Mouse (Mus musculus) urinary bladder, postnatal 25 days (tissue): Measurements from ENCODE around the gene Cisd1.
A peak's percentile ranks its signal among the peaks of the same experiment; 100 is the strongest.
"Not testable (repeated sequence)": the region's sequence is repeated elsewhere in the genome, so short reads cannot be mapped to it uniquely, and the experiment has no call there.

Source experiments
- DNase-seq: peaks from one replicate; pipeline ENCODE4 v3.0.0; 2022; ENCODE audit warnings: low spot score

Gene Cisd1

DNA sequence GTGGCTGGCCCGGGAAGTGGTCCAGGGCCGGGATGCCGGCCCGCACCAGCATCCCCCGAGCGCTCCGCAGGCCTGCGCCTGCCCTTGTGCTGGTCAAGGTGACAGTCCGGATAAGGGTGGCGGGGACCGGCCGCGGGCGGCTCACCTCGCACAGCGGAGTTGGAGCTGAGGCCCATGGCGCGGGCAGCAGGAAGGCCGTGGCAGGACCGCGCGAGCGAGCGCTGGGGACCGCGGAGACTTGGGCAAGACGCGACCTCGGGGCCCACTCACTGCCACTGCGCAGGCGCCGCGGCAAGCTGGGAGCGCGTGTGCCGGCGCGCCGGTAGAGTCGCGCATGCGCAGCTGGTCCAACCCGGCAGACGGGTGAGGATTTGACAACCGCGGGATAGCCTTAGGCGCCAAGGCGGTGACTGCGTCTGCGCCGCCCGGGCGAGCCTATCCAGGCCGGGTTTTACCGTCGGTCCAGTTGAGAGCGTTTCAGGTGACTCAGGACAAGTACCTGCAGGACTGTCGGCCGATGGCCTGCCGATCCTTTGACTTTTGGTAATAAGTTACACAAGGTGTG is at the start of gene Cisd1:
Gene Cisd1 (minus strand): TSS at position 376 of the 565 bp plus-strand sequence.
- DNase-seq = peak; percentile 89

- no peak for DNase-seq
Observed at GRCm38 (mm10) chr10:71389311-71389710, 44.6 kb upstream of the Cisd1 start.

DNA sequence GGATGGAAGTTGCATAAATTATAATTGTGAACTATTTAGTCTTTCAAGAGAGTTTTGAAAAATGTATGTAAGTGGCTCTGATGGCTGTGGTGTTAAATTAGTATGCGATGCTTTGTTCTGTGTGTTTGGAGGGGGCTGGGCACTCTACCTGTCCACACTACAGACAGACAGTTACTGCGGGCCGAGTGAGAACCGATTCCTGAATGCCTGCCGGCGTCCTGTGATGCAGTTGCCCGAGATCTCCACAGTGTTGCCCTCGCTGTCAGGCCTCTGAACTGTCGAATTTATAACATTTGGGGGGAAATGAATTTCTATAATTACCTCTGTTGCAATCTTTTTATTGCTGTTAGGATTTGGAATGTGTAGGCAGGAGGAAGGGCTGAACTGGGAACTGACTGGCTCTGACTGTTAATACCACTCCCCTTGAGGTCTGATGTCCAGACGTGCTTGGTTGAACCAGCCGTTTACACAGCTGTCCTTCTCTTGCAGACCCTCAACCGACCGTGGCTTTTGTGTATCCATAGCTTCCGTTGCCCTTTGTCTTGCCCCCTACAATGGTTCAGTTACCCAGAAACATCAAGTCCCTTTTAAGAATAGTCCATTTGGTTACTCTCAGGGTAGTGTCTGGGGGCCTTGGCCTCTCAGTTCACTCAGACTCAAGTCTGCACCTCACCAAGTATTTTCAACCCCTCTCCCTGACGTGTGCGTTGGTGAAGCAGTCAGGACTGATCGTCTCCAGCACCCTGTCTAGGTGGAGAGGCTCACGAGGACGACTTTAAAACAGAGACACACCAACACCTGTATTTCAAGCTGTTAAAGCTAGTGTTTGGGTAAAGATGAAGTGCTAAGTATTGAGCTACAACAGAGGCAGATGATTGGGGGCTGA is 39.6 kb upstream of the Cisd1 start:
- DNase-seq = no peak

GRCm38 (mm10) chr10:71383552-71383924 is 38.8 kb upstream of the Cisd1 start:
- not testable (repeated sequence) for DNase-seq

DNA sequence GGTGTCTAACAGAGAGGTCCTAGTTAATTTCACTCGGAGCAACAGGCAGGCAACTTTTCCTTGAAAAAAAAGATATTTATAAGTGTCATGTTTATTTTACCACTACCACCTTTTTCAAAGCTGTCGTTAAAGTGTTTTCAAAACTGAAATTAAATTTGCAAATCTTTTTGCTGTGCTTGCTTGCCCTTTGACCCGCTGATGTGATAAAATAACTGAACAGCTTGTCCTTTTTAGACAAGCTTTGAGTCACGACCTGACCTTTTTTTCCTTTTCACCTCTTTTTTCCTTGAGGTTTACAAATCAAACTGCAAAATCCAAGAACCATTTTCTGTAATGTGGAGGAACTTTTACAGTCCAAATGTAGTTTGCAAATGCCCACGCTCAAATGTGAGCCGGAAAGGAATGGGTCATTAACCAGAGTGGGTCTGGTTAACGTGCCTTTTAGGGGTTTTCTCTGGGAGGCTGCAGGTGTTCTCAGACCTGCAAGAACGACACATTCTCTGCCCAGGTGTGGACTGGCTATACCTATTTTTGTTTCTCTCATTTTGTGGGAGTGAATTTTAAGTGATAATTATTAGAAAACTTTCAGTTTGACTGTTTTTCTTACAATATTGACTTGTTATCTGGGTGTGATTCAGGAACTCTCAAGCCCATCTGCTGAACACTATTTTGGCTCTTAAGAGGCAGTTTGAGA is 38.3 kb upstream of the Cisd1 start:
- no peak for DNase-seq

DNA sequence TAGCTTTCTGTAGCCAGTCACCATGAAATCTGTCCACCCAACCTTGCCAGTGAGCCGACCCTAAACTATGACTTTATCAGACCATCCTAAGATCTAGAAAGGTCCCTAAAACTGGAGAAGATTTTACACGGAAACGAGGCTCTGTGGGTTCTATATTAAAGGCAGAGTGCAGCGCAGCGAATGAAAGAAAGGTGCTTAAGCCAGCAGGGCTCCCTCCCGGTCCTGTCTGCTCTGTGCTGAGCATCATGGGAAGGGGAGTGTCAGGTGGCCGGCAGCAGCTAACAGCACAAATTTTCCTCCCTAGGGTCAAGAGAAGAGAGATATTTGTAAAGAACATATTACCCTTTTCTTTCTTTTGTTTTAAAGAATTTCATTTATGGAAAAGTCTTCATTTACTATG is 37.4 kb upstream of the Cisd1 start:
- no peak for DNase-seq

DNA sequence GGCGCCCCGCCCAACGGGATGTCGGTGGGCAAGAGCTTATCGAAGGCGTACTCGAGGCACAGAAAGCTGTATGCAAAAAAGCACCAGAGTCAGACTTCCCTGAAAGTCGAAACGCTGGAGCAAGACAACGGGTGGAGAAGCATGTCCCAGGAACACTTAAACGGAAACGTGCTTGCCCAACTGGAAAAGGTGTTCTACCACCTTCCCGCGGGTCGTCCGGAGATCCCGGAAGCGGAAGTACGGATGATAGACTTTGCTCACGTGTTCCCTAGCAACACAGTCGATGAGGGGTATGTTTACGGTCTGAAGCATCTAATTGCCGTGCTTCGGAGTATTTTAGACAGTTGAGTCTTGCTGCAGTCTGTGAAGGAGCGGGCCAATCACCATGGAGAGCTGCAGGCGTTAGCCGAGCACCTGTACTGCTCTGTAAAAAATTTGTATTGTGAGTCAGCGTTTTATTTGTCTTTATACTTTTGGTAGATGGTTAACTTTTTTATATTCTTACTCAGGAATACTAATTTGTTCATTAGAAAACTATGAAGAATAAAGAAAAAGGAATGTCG is 36.8 kb upstream of the Cisd1 start:
- no peak for DNase-seq

DNA sequence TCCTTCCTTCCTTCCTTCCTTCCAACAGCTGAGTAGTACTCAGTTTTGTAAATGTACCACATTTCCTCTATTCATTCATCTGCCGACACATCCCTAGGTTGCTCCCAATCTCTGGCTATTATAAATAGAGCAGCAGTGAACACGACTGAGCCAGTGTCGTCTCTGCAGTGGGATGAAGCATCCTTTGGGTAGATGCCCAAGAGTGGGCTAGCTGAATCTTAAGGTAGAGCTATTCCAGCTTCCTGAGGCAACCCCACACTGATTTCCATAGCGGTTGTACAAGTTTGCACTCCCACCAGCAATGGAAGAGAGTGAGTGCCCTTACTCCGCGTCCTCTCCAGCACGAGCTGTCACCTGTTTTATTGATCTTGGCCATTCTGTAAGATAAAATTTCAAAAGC is 35.7 kb upstream of the Cisd1 start:
- DNase-seq = no peak

DNA sequence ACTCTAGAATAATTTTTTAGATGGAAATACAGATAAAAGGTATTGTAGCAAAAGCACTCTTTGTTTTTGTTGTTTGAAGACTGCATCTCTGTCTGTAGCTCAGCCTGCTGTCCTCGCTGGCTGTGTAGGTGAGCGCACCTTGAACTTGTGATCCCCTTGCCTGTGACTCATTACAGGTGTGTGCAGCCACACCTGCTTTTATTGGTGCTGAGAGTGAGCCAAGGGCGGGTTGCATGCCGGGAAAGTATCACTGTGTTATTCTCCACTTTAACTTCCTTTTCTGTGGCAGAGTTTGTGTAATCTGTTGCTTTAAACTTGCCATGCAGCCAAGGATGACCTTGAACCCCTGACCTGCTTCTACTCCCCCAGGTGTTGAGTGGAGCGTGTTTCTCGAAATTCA is 31.3 kb upstream of the Cisd1 start:
- DNase-seq = no peak

DNA sequence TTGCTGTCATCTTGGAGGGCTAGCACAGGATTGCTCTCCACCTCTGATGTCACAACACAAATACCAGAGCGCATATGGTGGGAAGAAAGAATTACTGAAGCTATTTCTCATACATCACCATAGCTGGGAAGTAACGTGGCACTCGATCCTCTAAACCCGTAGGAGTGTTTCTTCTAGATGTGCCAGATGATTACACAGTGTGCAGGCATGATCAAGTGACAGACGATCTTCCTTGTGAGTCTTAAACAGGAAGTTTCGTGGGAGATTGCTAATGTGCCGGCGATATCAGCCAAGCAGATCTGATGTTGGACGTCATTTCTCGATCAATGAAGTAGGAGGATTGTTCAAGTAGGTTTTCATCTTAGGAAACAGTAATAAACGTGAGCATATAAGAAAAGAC is 29.0 kb upstream of the Cisd1 start:
- DNase-seq = no peak

DNA sequence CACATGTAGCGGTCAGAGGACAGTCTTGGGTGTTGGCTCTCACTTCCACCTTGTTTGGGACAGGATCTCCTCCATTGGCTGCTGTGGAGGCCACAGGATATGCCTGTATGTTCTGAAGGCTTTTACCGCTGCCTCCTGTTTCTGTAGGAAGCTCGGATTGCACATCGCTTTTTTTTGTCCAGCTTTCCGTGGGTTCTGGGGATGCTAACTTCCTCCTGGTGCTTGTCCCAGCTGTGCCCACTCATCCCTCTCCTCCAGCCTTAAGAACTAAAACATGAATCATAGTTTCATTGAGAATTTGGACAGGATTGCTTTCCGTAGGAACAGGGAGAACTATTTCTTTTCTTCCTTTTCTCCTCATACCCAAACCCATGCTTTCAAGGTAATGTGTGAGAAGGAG is 27.1 kb upstream of the Cisd1 start:
- no peak for DNase-seq

DNA sequence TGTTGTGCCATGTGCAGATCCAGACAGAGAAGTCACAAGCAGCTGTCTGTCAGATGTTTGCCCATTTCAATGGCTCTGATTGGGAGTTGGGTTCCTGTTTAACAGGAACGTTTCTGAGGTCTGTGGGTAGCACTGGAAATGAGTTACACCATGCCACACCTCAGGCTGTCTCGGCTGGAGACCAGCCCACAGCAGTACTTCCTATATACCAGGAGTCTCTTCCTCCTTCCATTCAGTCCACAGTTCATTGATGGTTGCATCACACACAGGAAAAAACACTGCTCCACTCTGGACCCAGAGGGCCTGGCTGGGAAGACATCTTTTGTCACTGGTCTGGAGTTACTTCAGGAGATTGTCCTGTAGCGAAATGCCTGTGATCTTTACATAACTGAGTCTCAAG is 24.7 kb upstream of the Cisd1 start:
- DNase-seq = no peak

DNA sequence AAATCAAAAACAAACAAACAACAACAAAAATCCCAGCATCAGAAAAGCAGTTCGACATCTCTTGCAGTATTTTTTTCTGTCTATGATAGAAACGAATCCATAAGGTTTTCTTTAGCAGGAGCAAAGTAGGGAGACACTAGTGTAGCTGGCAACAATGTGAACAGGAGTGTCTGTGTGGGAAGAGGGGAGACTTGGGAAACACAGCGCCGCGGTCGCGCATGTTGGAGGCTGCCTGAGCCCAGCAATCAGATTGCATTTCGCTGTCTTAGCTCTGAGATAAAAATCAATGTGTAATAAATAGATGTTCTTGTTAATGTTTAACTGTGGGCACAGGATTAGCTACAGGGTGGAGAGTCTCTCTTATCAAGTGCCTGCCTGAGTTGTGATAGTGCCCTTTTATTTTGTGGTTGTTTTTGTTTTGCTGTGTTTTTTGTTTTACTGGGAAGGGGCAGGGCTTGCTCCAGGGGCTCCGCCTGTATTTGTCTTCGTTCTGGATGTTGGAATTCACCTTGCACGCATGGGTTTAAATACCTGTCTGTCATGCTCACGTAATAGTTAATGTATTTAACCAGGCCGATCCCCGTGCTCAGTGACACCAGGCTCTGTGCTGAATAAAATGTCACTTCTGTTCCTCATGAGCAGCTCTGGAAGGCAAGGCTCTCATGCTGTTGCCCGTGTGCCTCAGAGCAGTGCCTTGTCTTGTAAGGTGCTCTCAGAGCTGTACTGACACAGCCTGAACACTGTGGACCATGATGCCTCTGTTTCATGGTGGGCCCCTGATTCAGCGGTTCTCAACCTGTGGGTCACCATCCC is 23.6 kb upstream of the Cisd1 start:
- DNase-seq = no peak

DNA sequence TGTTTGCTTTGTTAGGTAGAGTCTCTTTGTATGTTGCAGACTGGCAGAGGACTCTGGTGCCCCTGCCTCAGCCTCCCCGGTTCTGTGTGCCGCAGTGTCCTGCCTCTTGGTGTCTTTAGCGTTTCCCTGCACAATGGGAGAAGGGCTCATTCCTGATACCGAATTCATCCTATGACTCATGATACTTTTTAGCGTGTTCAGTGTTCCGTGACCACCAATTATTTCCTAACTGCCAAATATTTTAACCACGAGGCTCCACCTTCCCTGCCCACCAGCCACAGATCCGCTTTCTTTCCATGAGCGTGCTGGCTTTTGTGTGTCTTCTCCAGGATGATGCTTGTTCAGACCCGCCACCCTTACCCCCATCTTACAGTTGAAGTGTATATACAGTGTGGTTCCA is 19.1 kb upstream of the Cisd1 start:
- DNase-seq = no peak

GRCm38 (mm10) chr10:71363440-71363839 is 18.7 kb upstream of the Cisd1 start:
- no peak for DNase-seq

DNA sequence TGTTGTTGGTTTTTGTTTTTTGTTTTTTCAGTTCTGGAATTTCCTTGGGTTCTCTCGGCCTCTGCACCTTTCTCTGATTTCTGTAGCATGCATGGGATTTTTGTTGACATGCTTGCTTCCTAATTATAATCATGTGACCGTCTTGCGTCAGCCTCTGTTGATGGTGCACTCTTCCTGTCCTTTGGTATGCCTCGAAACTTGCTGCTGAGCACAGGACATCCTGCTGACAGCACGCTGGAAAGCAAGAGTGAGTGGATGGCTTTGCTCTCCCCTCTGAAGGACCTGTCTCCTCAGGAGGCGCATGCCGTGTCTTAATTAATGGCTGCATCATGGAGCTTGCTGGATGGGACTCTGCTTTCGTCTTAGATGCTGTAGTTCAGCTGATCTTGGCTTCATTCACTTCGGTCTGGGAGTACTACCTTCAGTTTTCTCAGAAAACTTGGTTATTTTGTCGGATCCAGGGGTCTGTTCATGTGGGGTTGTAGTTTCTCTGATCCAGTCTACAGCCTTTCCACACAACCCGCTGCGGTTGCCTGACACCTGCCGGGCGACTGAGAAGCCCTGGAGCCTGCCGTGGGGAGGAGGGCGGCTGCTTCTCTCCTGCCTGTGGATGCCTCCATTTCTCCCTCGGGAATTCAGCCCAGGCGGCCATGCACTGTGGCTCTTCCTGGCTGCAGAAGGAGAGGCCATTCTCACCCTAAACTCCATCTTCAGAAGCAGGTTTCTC is 17.2 kb upstream of the Cisd1 start:
- DNase-seq = no peak

GRCm38 (mm10) chr10:71361044-71361443 is 16.3 kb upstream of the Cisd1 start:
- no peak for DNase-seq

- no peak for DNase-seq
Observed at GRCm38 (mm10) chr10:71354947-71355346, 10.2 kb upstream of the Cisd1 start.

DNA sequence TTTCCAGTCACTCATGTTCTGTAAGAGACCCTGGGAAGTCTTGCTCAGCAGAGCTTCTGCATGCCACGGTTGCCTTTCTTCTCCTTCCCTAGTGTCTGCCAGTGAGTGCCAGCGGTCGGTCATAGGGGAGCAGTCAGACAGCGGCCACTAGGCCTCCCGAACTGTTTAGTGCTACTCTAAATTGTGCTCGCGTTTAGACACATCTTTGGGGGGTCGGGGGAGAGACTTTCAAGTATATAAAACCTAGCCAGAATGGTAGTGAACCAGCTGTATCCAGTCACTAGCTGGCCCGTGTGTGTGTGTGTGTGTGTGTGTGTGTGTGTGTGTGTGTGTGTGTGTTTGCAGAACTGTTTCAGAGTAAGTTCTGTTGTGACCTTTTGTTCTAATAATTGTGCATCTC is 9.1 kb upstream of the Cisd1 start:
- no peak for DNase-seq

GRCm38 (mm10) chr10:71351301-71351700 is 6.5 kb upstream of the Cisd1 start:
- no peak for DNase-seq

GRCm38 (mm10) chr10:71349290-71349689 is 4.5 kb upstream of the Cisd1 start:
- DNase-seq = no peak
